Mouse (Mus musculus) forebrain, embryonic 11.5 days (tissue): Measurements from ENCODE around the gene Kcnk4. TPM values are rescaled to one million over a fixed set of nuclear protein-coding genes. Genes with fewer than 3 reads are reported as not detected.
A peak's percentile ranks its signal among the peaks of the same experiment; 100 is the strongest.

Source experiments
- ATAC-seq: fragments of 200-750 bp; cut with Nextera tagmentation; replicated peaks from 2 replicates; pipeline ENCODE4 v1.8.0; 2017; ENCODE audit warnings: moderate TSS enrichment; ENCODE audit not compliant: low FRiP score
- DNase-seq: peaks from one replicate; pipeline ENCODE4 v3.0.0-alpha.2; 2017; ENCODE audit warnings: low spot score
- H3K27ac ChIP-seq: fragments of 300-500 bp; sonication (generic); 2 replicates; pipeline ENCODE4 v1.5.1; 2014; ENCODE audit warnings: low read depth, low read length
- H3K27me3 ChIP-seq: fragments of 300-500 bp; sonication (generic); 2 replicates; pipeline ENCODE4 v1.6.1; 2014; ENCODE audit warnings: mild to moderate bottlenecking, low read length, mixed read lengths; ENCODE audit not compliant: control insufficient read depth, insufficient read depth
- H3K36me3 ChIP-seq: fragments of 300-500 bp; sonication (generic); 2 replicates; pipeline ENCODE4 v1.6.1; 2014; ENCODE audit warnings: mild to moderate bottlenecking, low read length, moderate library complexity, mixed read lengths; ENCODE audit not compliant: control insufficient read depth, insufficient read depth
- H3K4me1 ChIP-seq: fragments of 300-500 bp; sonication (generic); replicated peaks from 2 replicates; pipeline ENCODE4 v1.6.1; 2014; ENCODE audit warnings: low read length, mixed read lengths; ENCODE audit not compliant: control insufficient read depth, insufficient read depth
- H3K4me2 ChIP-seq: fragments of 300-500 bp; sonication (generic); 2 replicates; pipeline ENCODE4 v1.6.1; 2014; ENCODE audit warnings: low read depth, mild to moderate bottlenecking, low read length, moderate library complexity, mixed read lengths; ENCODE audit not compliant: severe bottlenecking
- H3K4me3 ChIP-seq: fragments of 300-500 bp; sonication (generic); 2 replicates; pipeline ENCODE4 v1.5.1; 2014; ENCODE audit warnings: low read depth, low read length
- H3K9ac ChIP-seq: fragments of 300-500 bp; sonication (generic); 2 replicates; pipeline ENCODE4 v1.6.1; 2014; ENCODE audit warnings: low read length
- H3K9me3 ChIP-seq: fragments of 300-500 bp; sonication (generic); 2 replicates; pipeline ENCODE4 v1.6.1; 2016; ENCODE audit warnings: low read length, mixed read lengths; ENCODE audit not compliant: control insufficient read depth
- WGBS: fragments of 180-500 bp; shearing (Covaris S2); extraction: QIAGEN DNeasy Blood & Tissue Kit; methylation state at CpG from one replicate; pipeline ENCODE4 v1.1.7; 2014; 5-methylcytosine and 5-hydroxymethylcytosine counted together
- polyA plus RNA-seq: library from polyadenylated mRNA; unstranded; fragments of >200 nt; fragmentation: Nextera tagmentation; extraction: Ambion mirVana; gene quantifications from 2 replicates; pipeline ENCODE4 v1.2.1, GENCODE M21; 2014

The Kcnk4 gene
- polyA plus RNA-seq: not detected in 2 replicates

GRCm38 (mm10) chr19:6934195-6934977 lies at the start of gene Kcnk4:
Gene Kcnk4 (minus strand): TSS chr19:6934515.
- Histone ChIP-seq H3K4me2 (peak within 1 kb of the TSS; percentile 41), H3K9me3 (no peaks in the 10 kb centered on the region), H3K4me3 (peak within 1 kb of the TSS; percentile 22), H3K27me3 (peaks cover 57% of the 10 kb centered on the region), H3K9ac (peak within 1 kb of the TSS; percentile 5; the same call in 1 of the 2 replicates), H3K36me3 (no peaks in the 10 kb centered on the region), H3K27ac (no peak within 1 kb of the TSS), H3K4me1 (peaks cover 7% of the 10 kb centered on the region; the same call in 1 of the 2 replicates)
- no peak for DNase-seq
- WGBS: 10% methylated on average over 23 of the region's 23 CpGs
- no peak for ATAC-seq

DNA sequence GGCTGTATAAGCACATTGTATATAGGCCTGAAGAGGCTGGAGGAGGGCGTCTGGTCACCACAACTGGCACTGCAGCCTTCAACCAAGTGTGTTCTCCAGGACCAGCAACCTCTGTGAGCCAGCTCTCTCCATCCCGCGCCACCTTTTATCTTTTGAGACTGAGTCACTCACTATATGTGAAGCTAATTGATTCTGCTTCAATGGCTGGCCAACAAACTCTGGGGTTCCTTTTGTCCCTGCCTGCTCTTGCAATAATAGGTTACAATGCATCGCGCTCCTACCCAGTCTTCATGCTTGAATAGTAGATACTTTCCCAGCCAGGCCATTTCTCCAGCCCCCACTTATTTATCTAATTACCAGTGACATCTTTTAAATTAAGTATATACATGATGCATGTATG lies 49.3 kb upstream of the Kcnk4 start:
- Histone ChIP-seq H3K4me1 (peaks cover 16% of the 10 kb centered on the region), H3K4me2 (no peak overlapping the region), H3K4me3 (no peak overlapping the region), H3K9me3 (no peaks in the 10 kb centered on the region), H3K36me3 (peaks cover 3% of the 10 kb centered on the region; the same call in 1 of the 2 replicates), H3K27me3 (no peaks in the 10 kb centered on the region), H3K9ac (no peak overlapping the region), H3K27ac (no peak overlapping the region)
- DNase-seq (no peak), ATAC-seq (no peak)
- WGBS: 33% methylated on average over 5 of the region's 5 CpGs

GRCm38 (mm10) chr19:6981465-6981864 lies 47.1 kb upstream of the Kcnk4 start:
- Histone ChIP-seq H3K27ac (no peak overlapping the region), H3K4me3 (no peak overlapping the region), H3K36me3 (peaks cover 3% of the 10 kb centered on the region; the same call in 1 of the 2 replicates), H3K27me3 (no peaks in the 10 kb centered on the region), H3K4me2 (no peak overlapping the region), H3K9ac (no peak overlapping the region), H3K4me1 (peaks cover 20% of the 10 kb centered on the region), H3K9me3 (no peaks in the 10 kb centered on the region)
- WGBS: 88% methylated on average over 4 of the region's 4 CpGs
- ATAC-seq: no peak
- no peak for DNase-seq

GRCm38 (mm10) chr19:6980381-6981093 lies 46.2 kb upstream of the Kcnk4 start, which contains the start of gene Fkbp2:
Gene Fkbp2 (minus strand): TSS chr19:6980501.
- DNase-seq: peak; percentile 98
- WGBS: 2% methylated on average over 38 of the region's 38 CpGs
- H3K9ac ChIP-seq: peak within 1 kb of the TSS; percentile 77
- H3K4me3 ChIP-seq: peak within 1 kb of the TSS; percentile 42
- peaks cover 22% of the 10 kb centered on the region for H3K4me1 ChIP-seq
- H3K4me2 ChIP-seq: peak within 1 kb of the TSS; percentile 67
- peaks cover 3% of the 10 kb centered on the region; the same call in 1 of the 2 replicates for H3K36me3 ChIP-seq
- peak; percentile 85 for ATAC-seq
- H3K9me3 ChIP-seq: no peaks in the 10 kb centered on the region
- no peaks in the 10 kb centered on the region for H3K27me3 ChIP-seq
- H3K27ac ChIP-seq: peak within 1 kb of the TSS; percentile 86

GRCm38 (mm10) chr19:6979486-6980380 lies 45.4 kb upstream of the Kcnk4 start:
- no peaks in the 10 kb centered on the region for H3K27me3 ChIP-seq
- H3K4me2 ChIP-seq: peak overlapping the region; percentile 67
- no peaks in the 10 kb centered on the region for H3K9me3 ChIP-seq
- no peaks in the 10 kb centered on the region; the same call in 1 of the 2 replicates for H3K36me3 ChIP-seq
- peak overlapping the region; percentile 42 for H3K4me3 ChIP-seq
- peak; percentile 87 for ATAC-seq
- 1% methylated on average over 58 of the region's 59 CpGs for WGBS
- peaks cover 22% of the 10 kb centered on the region for H3K4me1 ChIP-seq
- peak overlapping the region; percentile 86 for H3K27ac ChIP-seq
- peak overlapping the region; percentile 77 for H3K9ac ChIP-seq
- DNase-seq: peak; percentile 100

DNA sequence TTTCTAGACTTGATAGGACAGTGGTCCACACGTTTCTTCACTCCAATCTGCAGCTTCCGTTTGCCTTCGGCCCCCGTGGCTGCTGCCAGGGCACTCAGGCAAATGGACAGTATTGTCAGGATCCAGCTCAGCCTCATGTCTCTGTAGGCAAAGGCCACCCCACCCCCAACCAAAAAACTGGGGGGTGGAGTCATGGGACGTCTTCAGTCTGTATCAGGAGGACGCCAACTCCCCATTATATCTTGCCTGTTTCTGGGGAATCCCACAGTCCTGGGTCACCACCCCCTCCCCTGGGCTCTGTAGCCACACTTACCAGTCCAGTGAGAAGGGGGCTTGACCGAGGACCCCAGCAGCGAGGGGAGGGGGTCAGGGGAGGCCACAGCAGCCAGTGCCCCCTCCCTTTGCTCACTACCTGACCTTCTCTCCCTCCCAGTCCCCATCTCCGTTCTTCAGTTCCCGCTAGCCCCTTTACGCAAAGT lies 44.7 kb upstream of the Kcnk4 start:
- Histone ChIP-seq H3K27ac (peak overlapping the region; percentile 50; the same call in 1 of the 2 replicates), H3K4me2 (peak overlapping the region; percentile 67), H3K27me3 (no peaks in the 10 kb centered on the region), H3K4me1 (peaks cover 22% of the 10 kb centered on the region), H3K9me3 (no peaks in the 10 kb centered on the region), H3K9ac (peak overlapping the region; percentile 62), H3K4me3 (peak overlapping the region; percentile 42), H3K36me3 (no peaks in the 10 kb centered on the region; the same call in 1 of the 2 replicates)
- no peak for DNase-seq
- no peak for ATAC-seq
- 15% methylated on average over 11 of the region's 11 CpGs for WGBS

- 51% methylated on average over 3 of the region's 3 CpGs for WGBS
- Histone ChIP-seq H3K9ac (peak overlapping the region; percentile 62; the same call in 1 of the 2 replicates), H3K4me2 (peak overlapping the region; percentile 67), H3K36me3 (no peaks in the 10 kb centered on the region; the same call in 1 of the 2 replicates), H3K27me3 (no peaks in the 10 kb centered on the region), H3K4me1 (peaks cover 24% of the 10 kb centered on the region), H3K4me3 (peak overlapping the region; percentile 42), H3K27ac (0 out of 2 replicates have a peak overlapping the region, but pooled peaks have one; percentile 20), H3K9me3 (no peaks in the 10 kb centered on the region)
- ATAC-seq (no peak), DNase-seq (no peak)
Observed at GRCm38 (mm10) chr19:6978639-6978974, 44.3 kb upstream of the Kcnk4 start.
